Mouse (Mus musculus) neural tube, embryonic 15.5 days (tissue): ENCODE measurements around the gene Pmm2. TPM values are rescaled to one million over a fixed set of nuclear protein-coding genes. Genes with fewer than 3 reads are reported as not detected.
A peak's percentile ranks its signal among the peaks of the same experiment; 100 is the strongest.

Experiments
- ATAC-seq: fragments of 200-750 bp; cut with Nextera tagmentation; 2 replicates; pipeline ENCODE4 v1.8.0; 2017; ENCODE audit warnings: mild to moderate bottlenecking, moderate TSS enrichment, moderate library complexity; ENCODE audit not compliant: low FRiP score
- H3K27ac ChIP-seq: fragments of 300-500 bp; sonication (generic); replicated peaks from 2 replicates; pipeline ENCODE4 v1.5.1; 2015; ENCODE audit warnings: mild to moderate bottlenecking, inconsistent platforms
- H3K27me3 ChIP-seq: fragments of 300-500 bp; sonication (generic); replicated peaks from 2 replicates; pipeline ENCODE4 v1.6.1; 2015; ENCODE audit warnings: inconsistent platforms
- H3K36me3 ChIP-seq: fragments of 300-500 bp; sonication (generic); 2 replicates; pipeline ENCODE4 v1.6.1; 2015; ENCODE audit warnings: inconsistent platforms
- H3K4me1 ChIP-seq: fragments of 300-500 bp; sonication (generic); 2 replicates; pipeline ENCODE4 v1.6.1; 2015; ENCODE audit warnings: inconsistent platforms
- H3K4me2 ChIP-seq: fragments of 300-500 bp; sonication (generic); 2 replicates; pipeline ENCODE4 v1.6.1; 2015; ENCODE audit warnings: inconsistent platforms, mild to moderate bottlenecking, moderate library complexity
- H3K4me3 ChIP-seq: fragments of 300-500 bp; sonication (generic); replicated peaks from 2 replicates; pipeline ENCODE4 v1.5.1; 2015; ENCODE audit warnings: mild to moderate bottlenecking, inconsistent platforms
- H3K9ac ChIP-seq: fragments of 300-500 bp; sonication (generic); replicated peaks from 2 replicates; pipeline ENCODE4 v1.6.1; 2015; ENCODE audit warnings: mild to moderate bottlenecking, inconsistent platforms
- H3K9me3 ChIP-seq: fragments of 300-500 bp; sonication (generic); replicated peaks from 2 replicates; pipeline ENCODE4 v1.6.1; 2016; ENCODE audit warnings: inconsistent platforms
- WGBS: fragments of 180-500 bp; shearing (Covaris S2); methylation state at CpG from one replicate; pipeline ENCODE4 v1.1.7; 2015; ENCODE audit warnings: mixed read lengths; 5-methylcytosine and 5-hydroxymethylcytosine counted together
- polyA plus RNA-seq: library from polyadenylated mRNA; unstranded; fragments of >200 nt; fragmentation: Nextera tagmentation; extraction: Ambion mirVana; gene quantifications from 2 replicates; pipeline ENCODE4 v1.2.1, GENCODE M21; 2015

The Pmm2 gene
- polyA plus RNA-seq, 1 experiment from 2014 or later, result 38.2 TPM

- Histone ChIP-seq H3K27ac (no peak overlapping the region), H3K4me2 (no peak overlapping the region), H3K4me1 (peaks cover 12% of the 10 kb centered on the region), H3K27me3 (no peaks in the 10 kb centered on the region), H3K9ac (no peak overlapping the region), H3K4me3 (no peak overlapping the region), H3K36me3 (peaks cover 58% of the 10 kb centered on the region), H3K9me3 (no peaks in the 10 kb centered on the region)
- WGBS, result 87% methylated on average over 4 of the region's 4 CpGs
- ATAC-seq, result no peak
Observed at GRCm38 (mm10) chr16:8658764-8659163, 21.3 kb downstream of the Pmm2 start.

GRCm38 (mm10) chr16:8663022-8663421 is 25.5 kb downstream of the Pmm2 start:
- peaks cover 49% of the 10 kb centered on the region for H3K4me1 ChIP-seq
- 86% methylated on average over 2 of the region's 2 CpGs for WGBS
- no peak overlapping the region for H3K4me3 ChIP-seq
- no peak overlapping the region; the same call in 1 of the 2 replicates for H3K4me2 ChIP-seq
- H3K27ac ChIP-seq, result peak overlapping the region; percentile 64
- no peak for ATAC-seq
- H3K27me3 ChIP-seq, result no peaks in the 10 kb centered on the region
- peaks cover 40% of the 10 kb centered on the region for H3K36me3 ChIP-seq
- no peak overlapping the region for H3K9ac ChIP-seq
- H3K9me3 ChIP-seq, result no peaks in the 10 kb centered on the region

- no peaks in the 10 kb centered on the region for H3K9me3 ChIP-seq
- ATAC-seq, result peak; percentile 32; the same call in 1 of the 2 replicates
- H3K4me3 ChIP-seq, result no peak overlapping the region
- H3K36me3 ChIP-seq, result peaks cover 36% of the 10 kb centered on the region
- peaks cover 57% of the 10 kb centered on the region for H3K4me1 ChIP-seq
- H3K27me3 ChIP-seq, result no peaks in the 10 kb centered on the region
- H3K27ac ChIP-seq, result peak overlapping the region; percentile 64
- WGBS, result 79% methylated on average over 24 of the region's 24 CpGs
- H3K9ac ChIP-seq, result no peak overlapping the region
- H3K4me2 ChIP-seq, result no peak overlapping the region; the same call in 1 of the 2 replicates
Observed at GRCm38 (mm10) chr16:8663606-8664539, 26.4 kb downstream of the Pmm2 start.

GRCm38 (mm10) chr16:8665367-8665766 is 27.9 kb downstream of the Pmm2 start:
- no peak overlapping the region for H3K4me2 ChIP-seq
- 0 out of 2 replicates have a peak overlapping the region, but pooled peaks have one; percentile 9 for H3K27ac ChIP-seq
- no peak overlapping the region for H3K4me3 ChIP-seq
- H3K4me1 ChIP-seq, result peaks cover 72% of the 10 kb centered on the region
- no peaks in the 10 kb centered on the region for H3K9me3 ChIP-seq
- H3K9ac ChIP-seq, result no peak overlapping the region
- H3K27me3 ChIP-seq, result no peaks in the 10 kb centered on the region
- H3K36me3 ChIP-seq, result peaks cover 21% of the 10 kb centered on the region
- WGBS, result 84% methylated on average over 5 of the region's 5 CpGs
- no peak for ATAC-seq

- Histone ChIP-seq H3K4me1 (peaks cover 83% of the 10 kb centered on the region), H3K9ac (no peak overlapping the region), H3K27me3 (no peaks in the 10 kb centered on the region), H3K4me2 (no peak overlapping the region), H3K27ac (no peak overlapping the region), H3K4me3 (no peak overlapping the region), H3K9me3 (no peaks in the 10 kb centered on the region), H3K36me3 (peaks cover 13% of the 10 kb centered on the region)
- 69% methylated on average over 2 of the region's 2 CpGs for WGBS
- ATAC-seq, result no peak
Observed at GRCm38 (mm10) chr16:8666452-8666851, 29.0 kb downstream of the Pmm2 start.

GRCm38 (mm10) chr16:8667261-8667660 is 29.8 kb downstream of the Pmm2 start:
- no peak overlapping the region for H3K4me3 ChIP-seq
- peaks cover 6% of the 10 kb centered on the region for H3K36me3 ChIP-seq
- peaks cover 85% of the 10 kb centered on the region for H3K4me1 ChIP-seq
- 84% methylated on average over 7 of the region's 7 CpGs for WGBS
- H3K9ac ChIP-seq, result no peak overlapping the region
- H3K27me3 ChIP-seq, result no peaks in the 10 kb centered on the region
- no peak overlapping the region; the same call in 1 of the 2 replicates for H3K4me2 ChIP-seq
- no peak for ATAC-seq
- no peak overlapping the region for H3K27ac ChIP-seq
- no peaks in the 10 kb centered on the region for H3K9me3 ChIP-seq

GRCm38 (mm10) chr16:8667814-8668213 is 30.3 kb downstream of the Pmm2 start:
- Histone ChIP-seq H3K9ac (no peak overlapping the region), H3K27ac (no peak overlapping the region), H3K4me2 (peak overlapping the region; percentile 88), H3K4me1 (peaks cover 86% of the 10 kb centered on the region), H3K9me3 (no peaks in the 10 kb centered on the region), H3K4me3 (no peak overlapping the region), H3K27me3 (no peaks in the 10 kb centered on the region), H3K36me3 (peaks cover under 1% of the 10 kb centered on the region)
- 69% methylated on average over 4 of the region's 4 CpGs for WGBS
- no peak for ATAC-seq

- ATAC-seq, result no peak
- Histone ChIP-seq H3K4me2 (peak overlapping the region; percentile 88), H3K9me3 (no peaks in the 10 kb centered on the region), H3K4me1 (peaks cover 82% of the 10 kb centered on the region), H3K27me3 (no peaks in the 10 kb centered on the region), H3K9ac (no peak overlapping the region), H3K36me3 (no peaks in the 10 kb centered on the region; the same call in 1 of the 2 replicates), H3K4me3 (no peak overlapping the region), H3K27ac (no peak overlapping the region)
- WGBS, result 45% methylated on average over 2 of the region's 2 CpGs
Observed at GRCm38 (mm10) chr16:8668386-8668785, 30.9 kb downstream of the Pmm2 start.

GRCm38 (mm10) chr16:8669432-8669831 is 32.0 kb downstream of the Pmm2 start:
- ATAC-seq, result no peak
- Histone ChIP-seq H3K27me3 (no peaks in the 10 kb centered on the region), H3K9me3 (no peaks in the 10 kb centered on the region), H3K4me1 (peaks cover 76% of the 10 kb centered on the region), H3K4me3 (peak overlapping the region; percentile 93), H3K36me3 (no peaks in the 10 kb centered on the region), H3K4me2 (peak overlapping the region; percentile 88), H3K27ac (peak overlapping the region; percentile 81), H3K9ac (peak overlapping the region; percentile 80)
- 48% methylated on average over 5 of the region's 5 CpGs for WGBS

- H3K4me3 ChIP-seq, result peak overlapping the region; percentile 93
- H3K4me1 ChIP-seq, result peaks cover 67% of the 10 kb centered on the region
- ATAC-seq, result peak; percentile 48
- peak overlapping the region; percentile 81 for H3K27ac ChIP-seq
- peak overlapping the region; percentile 88 for H3K4me2 ChIP-seq
- H3K9ac ChIP-seq, result peak overlapping the region; percentile 80
- no peaks in the 10 kb centered on the region for H3K36me3 ChIP-seq
- 3% methylated on average over 15 of the region's 15 CpGs for WGBS
- no peaks in the 10 kb centered on the region for H3K27me3 ChIP-seq
- no peaks in the 10 kb centered on the region for H3K9me3 ChIP-seq
Observed at GRCm38 (mm10) chr16:8670041-8671035, 32.9 kb downstream of the Pmm2 start.
